24 mouse cellular contexts compared by ENCODE assay signal in genomic region chr15:78576284-78576810, GRCm38 (mm10). TPM values are rescaled to one million over a fixed set of nuclear protein-coding genes. Genes with fewer than 3 reads are reported as not detected.
DNase-seq lines count a peak whose midpoint lies in the region; ATAC-seq lines count a peak whose summit lies in the region.
"Had no signal": no experiment of that assay in that cellular context is flagged by ENCODE, and none has a peak within 500 bp of the region (broad histone marks: within the 10 kb centered on the region; RNA-seq: fewer than 3 reads in every experiment).

No protein-coding gene starts in this region.

- H3K9ac ChIP-seq in hindbrain, embryonic 14.5 days = no peak overlapping the region
- H3K9ac ChIP-seq: embryonic facial prominence, embryonic 15.5 days; forebrain, embryonic 15.5 days; hindbrain, embryonic 13.5 days had no signal

- peak; percentile 36 for ATAC-seq in activated CD4-positive, CD25-positive, alpha-beta regulatory T cell, adult 4 months
- no peak for ATAC-seq in hindbrain, embryonic 14.5 days (ENCODE audit: low FRiP score)
- ATAC-seq: forebrain, embryonic 15.5 days; intestine, postnatal 0 days had no signal

- H3K4me3 ChIP-seq in hindbrain, embryonic 14.5 days (replicated peaks; ENCODE audit: low read length) = no peak overlapping the region
- no peak overlapping the region for H3K4me3 ChIP-seq in embryonic facial prominence, embryonic 10.5 days
- H3K4me3 ChIP-seq: embryonic facial prominence, embryonic 15.5 days; erythroblast, embryonic 14.5 days; forebrain, embryonic 10.5 days; forebrain, embryonic 15.5 days; heart, embryonic 10.5 days; hindbrain, embryonic 13.5 days had no signal

- no peaks in the 10 kb centered on the region for H3K27me3 ChIP-seq in hindbrain, embryonic 14.5 days (ENCODE audit: control insufficient read depth, insufficient read depth, low read length)
- H3K27me3 ChIP-seq in embryonic facial prominence, embryonic 10.5 days (replicated peaks; ENCODE audit: low read depth, poor library complexity, severe bottlenecking) = no peaks in the 10 kb centered on the region
- H3K27me3 ChIP-seq: embryonic facial prominence, embryonic 15.5 days; forebrain, embryonic 15.5 days had no signal

- 37% methylated on average over 4 of the region's 4 CpGs for WGBS in hindbrain, embryonic 14.5 days
- WGBS in embryonic facial prominence, embryonic 10.5 days = 54% methylated on average over 4 of the region's 4 CpGs

- H3K27ac ChIP-seq in hindbrain, embryonic 14.5 days = no peak overlapping the region
- H3K27ac ChIP-seq in embryonic facial prominence, embryonic 10.5 days (replicated peaks) = no peak overlapping the region
- H3K27ac ChIP-seq: embryonic facial prominence, embryonic 15.5 days; forebrain, embryonic 10.5 days; forebrain, embryonic 15.5 days; heart, embryonic 10.5 days; hindbrain, embryonic 13.5 days had no signal

- no peaks in the 10 kb centered on the region for H3K36me3 ChIP-seq in hindbrain, embryonic 14.5 days (replicated peaks; ENCODE audit: control insufficient read depth, insufficient read depth)
- no peaks in the 10 kb centered on the region for H3K36me3 ChIP-seq in embryonic facial prominence, embryonic 10.5 days (replicated peaks)
- H3K36me3 ChIP-seq: embryonic facial prominence, embryonic 15.5 days; forebrain, embryonic 10.5 days; forebrain, embryonic 15.5 days; heart, embryonic 10.5 days; hindbrain, embryonic 13.5 days had no signal

- H3K4me1 ChIP-seq in hindbrain, embryonic 14.5 days (replicated peaks; ENCODE audit: control insufficient read depth, insufficient read depth, low read length) = peaks cover 19% of the 10 kb centered on the region
- H3K4me1 ChIP-seq in embryonic facial prominence, embryonic 10.5 days = peaks cover 30% of the 10 kb centered on the region

- DNase-seq in thymus, postnatal 4 days = peak; percentile 40
- DNase-seq in thymus, postnatal 25 days = no peak
- DNase-seq in ES-CJ7 (ENCODE audit: low read depth, low spot score) = peak; percentile 47
- no peak for DNase-seq in lung, postnatal 4 days
- no peak for DNase-seq in hindbrain, embryonic 14.5 days (ENCODE audit: low spot score)
- DNase-seq in embryonic facial prominence, embryonic 10.5 days (ENCODE audit: low spot score) = no peak
- no peak for DNase-seq in urinary bladder, postnatal 14 days (ENCODE audit: low spot score)
- DNase-seq: adrenal gland, adult 2 months; adrenal gland, postnatal 36 days; cerebellum, adult 2 months; cerebellum, postnatal 10 days; heart, adult 18-20 months; heart, postnatal 10 days had no signal

- no peaks in the 10 kb centered on the region for H3K9me3 ChIP-seq in hindbrain, embryonic 14.5 days (ENCODE audit: control insufficient read depth, low read length)
- no peaks in the 10 kb centered on the region for H3K9me3 ChIP-seq in embryonic facial prominence, embryonic 10.5 days
- H3K9me3 ChIP-seq: embryonic facial prominence, embryonic 15.5 days; forebrain, embryonic 10.5 days; forebrain, embryonic 15.5 days; heart, embryonic 10.5 days; hindbrain, embryonic 13.5 days had no signal

- H3K4me2 ChIP-seq in hindbrain, embryonic 14.5 days (replicated peaks) = no peak overlapping the region
- H3K4me2 ChIP-seq: embryonic facial prominence, embryonic 15.5 days; forebrain, embryonic 15.5 days; hindbrain, embryonic 13.5 days had no signal

RNA-seq across cellular contexts. Expression of gene Rac2, which starts 3.8 kb away (rescaled TPM):
- 1,000 to 10,000 TPM; 3,019 to 4,069 TPM for polyA plus RNA-seq in activated CD4-positive, CD25-positive, alpha-beta regulatory T cell, adult 4 months (2017; shearing (Covaris generic))
- polyA plus RNA-seq in hindbrain, embryonic 14.5 days (2014; fragmentation: Nextera tagmentation; extraction: Ambion mirVana) = 6.3 and 8.1 TPM in 2 replicates
- 5.0 and 7.7 TPM in 2 replicates for polyA plus RNA-seq in embryonic facial prominence, embryonic 10.5 days (2016; fragmentation: Nextera tagmentation; extraction: Ambion mirVana)
- polyA plus RNA-seq: C2C12 had no signal

RNA-seq across cellular contexts. Expression of gene Cyth4, which starts 20.5 kb away (rescaled TPM):
- polyA plus RNA-seq in activated CD4-positive, CD25-positive, alpha-beta regulatory T cell, adult 4 months (2017; shearing (Covaris generic)) = 100 to 1,000 TPM; 197 to 261 TPM
- polyA plus RNA-seq in hindbrain, embryonic 14.5 days (2014; fragmentation: Nextera tagmentation; extraction: Ambion mirVana) = 2.5 and 3.8 TPM in 2 replicates
- polyA plus RNA-seq in embryonic facial prominence, embryonic 10.5 days (2016; fragmentation: Nextera tagmentation; extraction: Ambion mirVana) = 3.8 and 5.8 TPM in 2 replicates

RNA-seq across cellular contexts. Expression of gene Sstr3, which starts 31.9 kb away (rescaled TPM):
- polyA plus RNA-seq in activated CD4-positive, CD25-positive, alpha-beta regulatory T cell, adult 4 months (2017; shearing (Covaris generic)) = not detected
- 0.34 and 0.64 TPM in 2 replicates for polyA plus RNA-seq in hindbrain, embryonic 14.5 days (2014; fragmentation: Nextera tagmentation; extraction: Ambion mirVana)
- not detected in 2 replicates for polyA plus RNA-seq in embryonic facial prominence, embryonic 10.5 days (2016; fragmentation: Nextera tagmentation; extraction: Ambion mirVana)
- polyA plus RNA-seq: C2C12; embryonic facial prominence, embryonic 11.5 days; embryonic facial prominence, embryonic 15.5 days; erythroblast, embryonic 14.5 days; heart, embryonic 10.5 days; heart, embryonic 14.5 days had no signal

RNA-seq across cellular contexts. Expression of gene C1qtnf6, which starts 45.1 kb away (rescaled TPM):
- polyA plus RNA-seq in activated CD4-positive, CD25-positive, alpha-beta regulatory T cell, adult 4 months (2017; shearing (Covaris generic)) = 10 to 100 TPM; 15.5 to 15.9 TPM
- polyA plus RNA-seq in hindbrain, embryonic 14.5 days (2014; fragmentation: Nextera tagmentation; extraction: Ambion mirVana) = 9.5 and 11.0 TPM in 2 replicates
- polyA plus RNA-seq in embryonic facial prominence, embryonic 10.5 days (2016; fragmentation: Nextera tagmentation; extraction: Ambion mirVana) = 9.6 and 10.4 TPM in 2 replicates
- polyA plus RNA-seq: erythroblast, embryonic 14.5 days had no signal

Comparison
In these comparisons a context has a peak if more than half of its experiments do, and no peak if none do; other contexts are left out.
1. DNase-seq: peak in thymus, postnatal 4 days (single experiment) and ES-CJ7 (single experiment); none in thymus, postnatal 25 days (single experiment), lung, postnatal 4 days (0 of 2), hindbrain, embryonic 14.5 days (single experiment), embryonic facial prominence, embryonic 10.5 days (single experiment) and urinary bladder, postnatal 14 days (single experiment).
2. RNA of gene Rac2, which starts 3.8 kb away (polyA plus RNA-seq): 3,019 to 4,069 TPM in activated CD4-positive, CD25-positive, alpha-beta regulatory T cell, adult 4 months; 6.3 to 8.1 TPM in hindbrain, embryonic 14.5 days and 5.0 to 7.7 TPM in embryonic facial prominence, embryonic 10.5 days; every median in the first group is over 100 times any median in the second.
3. RNA of gene Cyth4, which starts 20.5 kb away (polyA plus RNA-seq): 197 to 261 TPM in activated CD4-positive, CD25-positive, alpha-beta regulatory T cell, adult 4 months; 3.8 to 5.8 TPM in embryonic facial prominence, embryonic 10.5 days and 2.5 to 3.8 TPM in hindbrain, embryonic 14.5 days; every median in the first group is over 10 times any median in the second.